Mouse (Mus musculus) hindbrain, embryonic 16.5 days (tissue): ENCODE measurements around the gene Srd5a2. TPM values are rescaled to one million over a fixed set of nuclear protein-coding genes. Genes with fewer than 3 reads are reported as not detected.

Experiments used
- ATAC-seq: fragments of 200-750 bp; cut with Nextera tagmentation; 2 replicates; pipeline ENCODE4 v1.8.0; 2017; ENCODE audit warnings: moderate TSS enrichment, moderate library complexity
- H3K27ac ChIP-seq: fragments of 300-500 bp; sonication (generic); 2 replicates; pipeline ENCODE4 v1.5.1; 2014; ENCODE audit warnings: low read depth, mild to moderate bottlenecking, control low read depth, low read length, moderate library complexity
- H3K27me3 ChIP-seq: fragments of 300-500 bp; sonication (generic); replicated peaks from 2 replicates; pipeline ENCODE4 v1.6.1; 2014; ENCODE audit warnings: low read length; ENCODE audit not compliant: control insufficient read depth, insufficient read depth
- H3K36me3 ChIP-seq: fragments of 300-500 bp; sonication (generic); 2 replicates; pipeline ENCODE4 v1.6.1; 2014; ENCODE audit warnings: mild to moderate bottlenecking, low read length, moderate library complexity, mixed read lengths; ENCODE audit not compliant: control insufficient read depth, insufficient read depth
- H3K4me1 ChIP-seq: fragments of 300-500 bp; sonication (generic); 2 replicates; pipeline ENCODE4 v1.6.1; 2014; ENCODE audit warnings: low read depth, low read length; ENCODE audit not compliant: control insufficient read depth, insufficient read depth
- H3K4me2 ChIP-seq: fragments of 300-500 bp; sonication (generic); 2 replicates; pipeline ENCODE4 v1.6.1; 2014; ENCODE audit warnings: mild to moderate bottlenecking, low read length, control low read depth, moderate library complexity
- H3K4me3 ChIP-seq: fragments of 300-500 bp; sonication (generic); 2 replicates; pipeline ENCODE4 v1.5.1; 2014; ENCODE audit warnings: mild to moderate bottlenecking, low read length, control low read depth, moderate library complexity
- H3K9ac ChIP-seq: fragments of 300-500 bp; sonication (generic); 2 replicates; pipeline ENCODE4 v1.6.1; 2014; ENCODE audit warnings: low read depth, mild to moderate bottlenecking, control low read depth, low read length, moderate library complexity
- H3K9me3 ChIP-seq: fragments of 300-500 bp; sonication (generic); 2 replicates; pipeline ENCODE4 v1.6.1; 2014; ENCODE audit warnings: mild to moderate bottlenecking, low read length, moderate library complexity; ENCODE audit not compliant: control insufficient read depth
- WGBS: fragments of 180-500 bp; shearing (Covaris S2); extraction: QIAGEN DNeasy Blood & Tissue Kit; methylation state at CpG from one replicate; pipeline ENCODE4 v1.1.7; 2014; 5-methylcytosine and 5-hydroxymethylcytosine counted together
- polyA plus RNA-seq: library from polyadenylated mRNA; unstranded; fragments of >200 nt; fragmentation: Nextera tagmentation; extraction: Ambion mirVana; gene quantifications from 2 replicates; pipeline ENCODE4 v1.2.1, GENCODE M21; 2015

Gene Srd5a2
- polyA plus RNA-seq, 1 experiment from 2014 or later: 0.15 TPM

- Histone ChIP-seq H3K27ac (no peak overlapping the region), H3K4me3 (no peak overlapping the region), H3K4me1 (no peaks in the 10 kb centered on the region), H3K9me3 (no peaks in the 10 kb centered on the region), H3K4me2 (no peak overlapping the region), H3K9ac (no peak overlapping the region), H3K36me3 (no peaks in the 10 kb centered on the region), H3K27me3 (no peaks in the 10 kb centered on the region)
- 91% methylated on average over 13 of the region's 13 CpGs for WGBS
- ATAC-seq: no peak
Measured at GRCm38 (mm10) chr17:73995907-73996645, 51.6 kb downstream of the Srd5a2 start.

GRCm38 (mm10) chr17:73991264-73991663 lies 56.5 kb downstream of the Srd5a2 start:
- ATAC-seq: no peak
- no peak overlapping the region for H3K4me3 ChIP-seq
- no peaks in the 10 kb centered on the region for H3K36me3 ChIP-seq
- no peaks in the 10 kb centered on the region for H3K4me1 ChIP-seq
- H3K27me3 ChIP-seq: no peaks in the 10 kb centered on the region
- H3K4me2 ChIP-seq: no peak overlapping the region
- no peak overlapping the region for H3K27ac ChIP-seq
- H3K9ac ChIP-seq: no peak overlapping the region
- no peaks in the 10 kb centered on the region for H3K9me3 ChIP-seq
- WGBS: 96% methylated on average over 4 of the region's 4 CpGs

- no peak overlapping the region for H3K27ac ChIP-seq
- no peaks in the 10 kb centered on the region for H3K9me3 ChIP-seq
- no peaks in the 10 kb centered on the region for H3K27me3 ChIP-seq
- no peak overlapping the region for H3K9ac ChIP-seq
- WGBS: 74% methylated on average over 2 of the region's 2 CpGs
- H3K4me2 ChIP-seq: no peak overlapping the region
- no peak overlapping the region for H3K4me3 ChIP-seq
- ATAC-seq: no peak
- H3K36me3 ChIP-seq: no peaks in the 10 kb centered on the region
- no peaks in the 10 kb centered on the region for H3K4me1 ChIP-seq
Measured at GRCm38 (mm10) chr17:73986571-73986970, 61.1 kb downstream of the Srd5a2 start.

GRCm38 (mm10) chr17:73985936-73986335 lies 61.8 kb downstream of the Srd5a2 start:
- H3K4me1 ChIP-seq: no peaks in the 10 kb centered on the region
- no peak overlapping the region for H3K9ac ChIP-seq
- no peak overlapping the region for H3K4me2 ChIP-seq
- no peak overlapping the region for H3K27ac ChIP-seq
- no peaks in the 10 kb centered on the region for H3K27me3 ChIP-seq
- H3K4me3 ChIP-seq: no peak overlapping the region
- no peaks in the 10 kb centered on the region for H3K36me3 ChIP-seq
- 91% methylated on average over 4 of the region's 4 CpGs for WGBS
- no peak for ATAC-seq
- no peaks in the 10 kb centered on the region for H3K9me3 ChIP-seq

GRCm38 (mm10) chr17:73984508-73984907 lies 63.2 kb downstream of the Srd5a2 start:
- Histone ChIP-seq H3K36me3 (no peaks in the 10 kb centered on the region), H3K9me3 (no peaks in the 10 kb centered on the region), H3K4me2 (no peak overlapping the region), H3K27me3 (no peaks in the 10 kb centered on the region), H3K27ac (no peak overlapping the region), H3K4me3 (no peak overlapping the region), H3K4me1 (no peaks in the 10 kb centered on the region), H3K9ac (no peak overlapping the region)
- no peak for ATAC-seq
- 32% methylated on average over 4 of the region's 4 CpGs for WGBS

- no peak for ATAC-seq
- Histone ChIP-seq H3K4me2 (no peak overlapping the region), H3K9me3 (no peaks in the 10 kb centered on the region), H3K4me3 (no peak overlapping the region), H3K27me3 (no peaks in the 10 kb centered on the region), H3K4me1 (no peaks in the 10 kb centered on the region), H3K9ac (no peak overlapping the region), H3K36me3 (no peaks in the 10 kb centered on the region), H3K27ac (no peak overlapping the region)
- WGBS: 79% methylated on average over 1 of the region's 1 CpGs
Measured at GRCm38 (mm10) chr17:73982871-73983270, 64.8 kb downstream of the Srd5a2 start.

GRCm38 (mm10) chr17:73976066-73976465 lies 71.7 kb downstream of the Srd5a2 start:
- ATAC-seq: no peak

GRCm38 (mm10) chr17:73972648-73973047 lies 75.1 kb downstream of the Srd5a2 start:
- no peak overlapping the region for H3K9ac ChIP-seq
- no peak overlapping the region for H3K4me3 ChIP-seq
- no peaks in the 10 kb centered on the region for H3K27me3 ChIP-seq
- no peak overlapping the region for H3K4me2 ChIP-seq
- no peak overlapping the region for H3K27ac ChIP-seq
- H3K36me3 ChIP-seq: no peaks in the 10 kb centered on the region
- 92% methylated on average over 11 of the region's 11 CpGs for WGBS
- no peaks in the 10 kb centered on the region for H3K4me1 ChIP-seq
- no peaks in the 10 kb centered on the region for H3K9me3 ChIP-seq
- no peak for ATAC-seq

More at GRCm38 (mm10) chr17:73976066-73976465, 71.7 kb downstream of the Srd5a2 start:
- Histone ChIP-seq H3K4me1 (no peaks in the 10 kb centered on the region), H3K27ac (no peak overlapping the region), H3K9ac (no peak overlapping the region), H3K4me2 (no peak overlapping the region), H3K9me3 (no peaks in the 10 kb centered on the region), H3K27me3 (no peaks in the 10 kb centered on the region), H3K4me3 (no peak overlapping the region), H3K36me3 (no peaks in the 10 kb centered on the region)

GRCm38 (mm10) chr17:73971291-73971690 lies 76.4 kb downstream of the Srd5a2 start:
- Histone ChIP-seq H3K4me2 (no peak overlapping the region), H3K36me3 (no peaks in the 10 kb centered on the region), H3K27me3 (no peaks in the 10 kb centered on the region), H3K4me1 (no peaks in the 10 kb centered on the region), H3K9me3 (no peaks in the 10 kb centered on the region), H3K27ac (no peak overlapping the region), H3K4me3 (no peak overlapping the region), H3K9ac (no peak overlapping the region)
- ATAC-seq: no peak
- WGBS: 73% methylated on average over 4 of the region's 4 CpGs
